Mouse (Mus musculus) MEL (cell line): Measurements from ENCODE around the gene Sh3gl3. TPM values are rescaled to one million over a fixed set of nuclear protein-coding genes. Genes with fewer than 3 reads are reported as not detected.

Experiments used
- DNase-seq: peaks from one replicate; pipeline ENCODE4 v3.0.0; 2011; ENCODE audit warnings: low read depth, low spot score
- H3K27ac ChIP-seq: 2 replicates; pipeline ENCODE4 v1.5.1; 2012; ENCODE audit warnings: low read depth, mild to moderate bottlenecking, control low read depth, low read length, moderate library complexity; ENCODE audit not compliant: control insufficient read depth
- H3K27me3 ChIP-seq, 2 experiments: fragments of 150-350 bp in 1 of 2; sonication (generic) in 1 of 2; 2 replicates each; pipeline ENCODE4 v1.6.1; 2012; ENCODE audit warnings: low read length in 2 of 2, mild to moderate bottlenecking in 2 of 2, improper control_type of control experiment in 1 of 2, moderate library complexity in 1 of 2; ENCODE audit not compliant: insufficient read depth in 2 of 2, control insufficient read depth in 1 of 2
- H3K36me3 ChIP-seq, 2 experiments: 2 replicates each; pipeline ENCODE4 v1.6.1; 2012 to 2014; ENCODE audit warnings: low read length in 2 of 2, improper control_type of control experiment in 1 of 2, inconsistent platforms in 1 of 2, mild to moderate bottlenecking in 1 of 2; ENCODE audit not compliant: insufficient read depth in 2 of 2, control insufficient read depth in 1 of 2
- H3K4me1 ChIP-seq, 2 experiments: fragments of 150-350 bp in 1 of 2; sonication (generic) in 1 of 2; 2 replicates each; pipeline ENCODE4 v1.6.1; 2012; ENCODE audit warnings: low read length in 2 of 2, improper control_type of control experiment in 1 of 2, mild to moderate bottlenecking in 1 of 2; ENCODE audit not compliant: insufficient read depth in 2 of 2, control insufficient read depth in 1 of 2
- H3K4me3 ChIP-seq, 2 experiments: fragments of 150-350 bp in 1 of 2; sonication (generic) in 1 of 2; 2 replicates each; pipeline ENCODE4 v1.5.1; 2012; ENCODE audit warnings: low read depth in 2 of 2, low read length in 2 of 2, mild to moderate bottlenecking in 2 of 2, moderate library complexity in 2 of 2, control low read depth in 1 of 2, improper control_type of control experiment in 1 of 2; ENCODE audit not compliant: control insufficient read depth in 1 of 2, insufficient read depth in 1 of 2
- H3K79me2 ChIP-seq: 2 replicates; pipeline ENCODE4 v1.6.1; 2012; ENCODE audit warnings: mild to moderate bottlenecking, low read length, moderate library complexity; ENCODE audit not compliant: control insufficient read depth, poor library complexity, insufficient read depth
- H3K9ac ChIP-seq: 2 replicates; pipeline ENCODE4 v1.6.1; 2012; ENCODE audit warnings: low read depth, mild to moderate bottlenecking, control low read depth, low read length, moderate library complexity; ENCODE audit not compliant: control insufficient read depth, poor library complexity, severe bottlenecking
- H3K9me3 ChIP-seq: fragments of 150-350 bp; sonication (generic); replicated peaks from 2 replicates; pipeline ENCODE4 v1.6.1; 2012; ENCODE audit warnings: mild to moderate bottlenecking, low read length, improper control_type of control experiment, moderate library complexity; ENCODE audit not compliant: insufficient read depth
- BHLHE40 ChIP-seq: IDR thresholded peaks from 2 replicates; pipeline ENCODE4 v1.6.1; 2012; ENCODE audit warnings: low read depth, mild to moderate bottlenecking, inconsistent platforms, low read length, improper control_type of control experiment, borderline replicate concordance
- CHD1 ChIP-seq: IDR thresholded peaks from 2 replicates; pipeline ENCODE4 v1.6.1; 2012; ENCODE audit warnings: low read depth, mild to moderate bottlenecking, inconsistent platforms, low read length, improper control_type of control experiment
- CTCF ChIP-seq, 3 experiments: IDR thresholded peaks in 2 of 3; conservative IDR thresholded peaks in 1 of 3; 2 replicates each; pipeline ENCODE4 v1.5.1; 2011 to 2012; ENCODE audit warnings: low read length in 3 of 3, low read depth in 2 of 3, mild to moderate bottlenecking in 2 of 3, improper control_type of control experiment in 1 of 3, inconsistent platforms in 1 of 3, mixed read lengths in 1 of 3, moderate library complexity in 1 of 3; ENCODE audit not compliant: control insufficient read depth in 1 of 3, insufficient read depth in 1 of 3, poor library complexity in 1 of 3, severe bottlenecking in 1 of 3
- EP300 ChIP-seq, 2 experiments: IDR thresholded peaks; 2 replicates each; pipeline ENCODE4 v1.6.1; 2011; ENCODE audit warnings: improper control_type of control experiment in 2 of 2, low read length in 2 of 2, low read depth in 1 of 2, mild to moderate bottlenecking in 1 of 2
- ETS1 ChIP-seq: IDR thresholded peaks from 2 replicates; pipeline ENCODE4 v1.6.1; 2012; ENCODE audit warnings: low read depth, mild to moderate bottlenecking, inconsistent platforms, low read length, improper control_type of control experiment, moderate library complexity
- GABPA ChIP-seq: IDR thresholded peaks from 2 replicates; pipeline ENCODE4 v1.6.1; 2012; ENCODE audit warnings: low read depth, mild to moderate bottlenecking, inconsistent platforms, low read length, improper control_type of control experiment, moderate library complexity
- GATA1 ChIP-seq: IDR thresholded peaks from 2 replicates; pipeline ENCODE4 v1.6.1; 2011; ENCODE audit warnings: low read depth, low read length, improper control_type of control experiment
- HCFC1 ChIP-seq: IDR thresholded peaks from 2 replicates; pipeline ENCODE4 v1.6.1; 2012; ENCODE audit warnings: low read depth, mild to moderate bottlenecking, inconsistent platforms, low read length, improper control_type of control experiment, moderate library complexity
- JUND ChIP-seq: IDR thresholded peaks from 2 replicates; pipeline ENCODE4 v1.6.1; 2011; ENCODE audit warnings: low read depth, mild to moderate bottlenecking, improper control_type of control experiment, low read length
- KAT2A ChIP-seq: conservative IDR thresholded peaks from 2 replicates; pipeline ENCODE4 v1.6.1; 2012; ENCODE audit warnings: low read depth, low read length, improper control_type of control experiment, inconsistent platforms
- MAFK ChIP-seq: IDR thresholded peaks from 2 replicates; pipeline ENCODE4 v1.6.1; 2011; ENCODE audit warnings: low read depth, mild to moderate bottlenecking, low read length, improper control_type of control experiment, borderline replicate concordance
- MAZ ChIP-seq: IDR thresholded peaks from 2 replicates; pipeline ENCODE4 v1.6.1; 2012; ENCODE audit warnings: low read depth, mild to moderate bottlenecking, inconsistent platforms, low read length, improper control_type of control experiment
- MEF2A ChIP-seq: IDR thresholded peaks from 2 replicates; pipeline ENCODE4 v1.6.1; 2014; ENCODE audit warnings: low read depth, mild to moderate bottlenecking, inconsistent platforms, low read length, improper control_type of control experiment; ENCODE audit not compliant: poor library complexity, insufficient replicate concordance, severe bottlenecking; ENCODE audit errors: extremely low read depth
- MXI1 ChIP-seq: IDR thresholded peaks from 2 replicates; pipeline ENCODE4 v1.6.1; 2011; ENCODE audit warnings: mild to moderate bottlenecking, low read depth, low read length, improper control_type of control experiment
- MYC ChIP-seq: IDR thresholded peaks from 2 replicates; pipeline ENCODE4 v1.6.1; 2011; ENCODE audit warnings: low read depth, mild to moderate bottlenecking, low read length, improper control_type of control experiment, moderate library complexity
- NRF1 ChIP-seq: IDR thresholded peaks from 2 replicates; pipeline ENCODE4 v1.6.1; 2014; ENCODE audit warnings: low read depth, mild to moderate bottlenecking, inconsistent platforms, low read length, improper control_type of control experiment, moderate library complexity; ENCODE audit not compliant: poor library complexity, insufficient read depth, severe bottlenecking
- RAD21 ChIP-seq: IDR thresholded peaks from 2 replicates; pipeline ENCODE4 v1.6.1; 2011; ENCODE audit warnings: mild to moderate bottlenecking, low read depth, low read length, improper control_type of control experiment
- SMC3 ChIP-seq: IDR thresholded peaks from 2 replicates; pipeline ENCODE4 v1.6.1; 2011; ENCODE audit warnings: low read depth, low read length, improper control_type of control experiment
- TAL1 ChIP-seq: IDR thresholded peaks from 2 replicates; pipeline ENCODE4 v1.6.1; 2012; ENCODE audit warnings: mild to moderate bottlenecking, inconsistent platforms, low read length, moderate library complexity, mixed read lengths
- TBP ChIP-seq: IDR thresholded peaks from 2 replicates; pipeline ENCODE4 v1.8.0; 2011; ENCODE audit warnings: low read depth, low read length, improper control_type of control experiment
- TCF12 ChIP-seq: IDR thresholded peaks from 2 replicates; pipeline ENCODE4 v1.6.1; 2014; ENCODE audit warnings: low read depth, mild to moderate bottlenecking, inconsistent platforms, low read length, improper control_type of control experiment, moderate library complexity
- UBTF ChIP-seq: IDR thresholded peaks from 2 replicates; pipeline ENCODE4 v1.6.1; 2012; ENCODE audit warnings: low read depth, mild to moderate bottlenecking, inconsistent platforms, low read length, improper control_type of control experiment, moderate library complexity, borderline replicate concordance; ENCODE audit not compliant: insufficient read depth
- polyA plus RNA-seq, 2 experiments: library from polyadenylated mRNA; stranded (reverse) in 1 of 2; unstranded in 1 of 2; fragments of >175 nt in 1 of 2; fragments of >200 nt in 1 of 2; gene quantifications; 2 replicates each; pipeline versions ENCODE4 v1.2.1 to v1.2.4; 2012; ENCODE audit warnings: low replicate concordance in 2 of 2, low read depth in 1 of 2; ENCODE audit not compliant: insufficient read length in 2 of 2, insufficient read depth in 1 of 2, missing spikeins in 1 of 2
- total RNA-seq: library from RNA; depleted of rRNA; stranded (reverse); fragments of 300-350 nt; gene quantifications from 2 replicates; pipeline ENCODE4 v1.2.3, GENCODE M21; 2012

Gene Sh3gl3
- total and polyA plus RNA-seq, 3 experiments = not detected

DNA sequence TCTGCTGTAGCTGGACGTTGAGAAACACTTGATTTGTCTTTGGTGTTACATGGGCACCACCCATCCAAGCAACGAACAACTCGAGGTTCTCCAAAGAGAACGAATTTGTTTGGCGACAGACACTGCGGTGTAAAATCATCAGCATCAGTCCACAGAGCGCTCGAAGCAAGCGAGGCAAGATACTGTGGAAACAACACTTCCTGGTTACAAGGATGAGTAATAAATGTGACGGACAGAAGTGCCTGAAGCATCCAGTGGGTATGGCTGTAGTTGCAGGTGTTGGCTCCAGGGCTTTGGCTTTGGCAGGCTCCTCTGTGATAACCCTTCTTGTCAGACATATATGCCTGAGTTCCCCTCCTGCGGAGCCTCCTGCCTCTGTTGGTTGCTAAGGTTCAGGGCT, 18.0 kb downstream of the Sh3gl3 start:
- TF ChIP-seq MAFK (no peak), CHD1 (no peak), MXI1 (no peak), KAT2A (no peak), TBP (no peak), TCF12 (no peak), JUND (no peak), TAL1 (no peak), BHLHE40 (no peak), ETS1 (no peak), UBTF (no peak), NRF1 (no peak), MEF2A (no peak), MAZ (no peak), CTCF (IDR thresholded peaks at IDR 0.05 in 2 of 3, conservative IDR thresholded peaks at IDR 0.05 in 1 of 3; ENCODE audit: control insufficient read depth in 1 of 3, insufficient read depth in 1 of 3, low read depth in 2 of 3, low read length in 3 of 3, poor library complexity in 1 of 3, severe bottlenecking in 1 of 3) (no peak), SMC3 (no peak), GATA1 (no peak), MYC (no peak), GABPA (no peak)
- Histone ChIP-seq H3K4me3 (no peak overlapping the region), H3K9ac (no peak overlapping the region), H3K9me3 (no peaks in the 10 kb centered on the region), H3K27ac (no peak overlapping the region), H3K4me1 (no peaks in the 10 kb centered on the region), H3K36me3 (no peaks in the 10 kb centered on the region), H3K27me3 (no peaks in the 10 kb centered on the region), H3K79me2 (no peaks in the 10 kb centered on the region)
- DNase-seq = no peak

DNA sequence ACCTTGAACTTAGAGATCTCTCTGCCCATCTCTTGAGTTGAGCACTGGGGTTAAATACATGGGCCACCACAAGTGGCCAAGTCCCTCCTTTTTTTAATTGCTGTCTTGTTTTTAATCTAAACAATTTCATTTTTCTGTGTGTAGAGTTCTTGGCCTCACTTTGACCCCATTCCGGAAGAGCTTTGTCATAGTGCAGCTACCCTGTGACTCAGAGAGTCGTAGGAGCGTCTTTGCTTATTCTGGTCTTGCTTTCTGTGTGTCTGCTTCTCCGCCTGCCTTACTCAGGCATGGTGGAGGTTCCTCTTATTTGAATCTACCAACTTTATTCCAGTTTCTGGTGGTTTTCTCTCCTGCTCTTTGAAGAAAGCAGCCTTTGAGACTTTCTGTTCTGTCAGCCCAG, 18.9 kb downstream of the Sh3gl3 start:
- Histone ChIP-seq H3K4me1 (no peaks in the 10 kb centered on the region), H3K9me3 (no peaks in the 10 kb centered on the region), H3K27ac (no peak overlapping the region), H3K79me2 (no peaks in the 10 kb centered on the region), H3K36me3 (no peaks in the 10 kb centered on the region), H3K27me3 (no peaks in the 10 kb centered on the region), H3K4me3 (no peak overlapping the region), H3K9ac (no peak overlapping the region)
- TF ChIP-seq MYC = no peak
- TF ChIP-seq HCFC1 = no peak
- no peak for TF ChIP-seq BHLHE40
- no peak for TF ChIP-seq SMC3
- no peak for TF ChIP-seq KAT2A
- TF ChIP-seq TCF12 = no peak
- no peak for TF ChIP-seq RAD21
- no peak for TF ChIP-seq EP300 (IDR thresholded peaks at IDR 0.05; ENCODE audit: low read depth in 1 of 2, low read length in 2 of 2)
- DNase-seq = no peak
